Mouse (Mus musculus): ENCODE results near the gene Ppp1r10.
A peak's percentile ranks its signal among the peaks of the same experiment; 100 is the strongest.

Gene Ppp1r10

DNA sequence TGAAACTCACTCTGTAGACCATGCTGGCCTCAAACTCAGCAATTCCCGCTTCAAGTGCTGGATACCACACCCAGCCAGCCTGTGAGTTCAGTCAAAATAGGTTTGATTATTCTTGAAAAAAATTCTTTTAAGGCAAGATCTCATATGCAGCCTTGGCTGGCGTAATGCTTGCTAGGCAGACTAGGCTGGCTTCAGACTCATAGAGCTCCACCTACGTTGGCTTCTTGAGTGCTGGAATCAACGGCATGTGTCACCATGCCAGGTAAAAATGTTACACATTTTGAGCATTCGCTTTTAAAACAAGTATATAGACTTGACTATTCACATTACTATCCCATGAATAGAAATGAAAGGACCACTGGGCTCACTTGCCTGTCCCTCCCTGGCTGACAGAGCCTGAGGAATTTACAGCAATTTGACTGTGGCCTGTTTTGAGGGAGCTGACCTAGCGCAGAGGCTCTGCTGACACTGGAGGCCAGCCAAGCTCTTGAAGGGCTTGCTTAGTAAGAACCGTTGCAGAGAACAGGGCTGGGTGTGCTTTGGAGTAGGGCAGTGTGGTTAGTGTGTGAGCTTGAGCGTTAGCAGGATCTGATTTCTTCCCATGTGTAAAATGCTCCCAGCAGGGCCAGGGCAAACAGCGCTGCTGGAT lies 12.8 kb upstream of the Ppp1r10 start:
- peak; percentile 82 for DNase-seq

DNA sequence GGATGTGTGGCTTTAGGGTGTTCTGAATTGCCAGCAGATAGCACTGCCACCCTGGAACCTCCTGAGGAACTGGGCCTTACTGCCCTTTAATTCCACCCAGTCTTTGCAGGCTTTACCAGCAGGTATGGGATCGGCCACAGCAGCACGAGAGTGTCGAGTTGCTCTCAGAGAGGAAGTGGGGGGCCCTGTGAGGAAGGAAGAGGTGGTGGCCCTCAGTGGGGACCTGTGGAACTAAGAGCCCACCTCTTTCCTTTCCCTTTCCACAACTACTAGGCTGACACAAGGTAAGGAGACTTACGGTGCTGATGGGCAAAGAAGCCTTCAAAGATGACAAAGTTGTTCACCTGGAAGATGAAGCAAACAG lies 12.3 kb upstream of the Ppp1r10 start:
- DNase-seq: no peak

DNA sequence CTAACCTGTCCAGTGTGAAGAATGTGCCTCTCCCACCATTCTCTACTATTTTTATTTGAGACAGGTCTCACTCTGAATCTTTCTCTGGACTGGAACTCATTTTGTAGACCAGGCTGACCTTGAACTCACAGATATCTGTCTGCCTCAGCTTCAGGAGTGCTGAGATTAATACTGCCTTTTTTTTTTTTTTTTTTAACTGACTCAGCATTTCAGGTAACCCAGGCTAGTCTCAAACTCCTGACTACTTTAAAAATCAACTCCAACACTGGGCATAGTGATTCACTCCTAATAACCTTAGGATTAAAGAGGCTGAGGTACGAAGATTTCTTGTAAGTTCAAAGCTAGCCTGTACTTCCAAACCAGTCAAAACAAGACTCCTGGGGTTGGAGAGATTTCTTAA lies 10.6 kb upstream of the Ppp1r10 start:
- DNase-seq: no peak

DNA sequence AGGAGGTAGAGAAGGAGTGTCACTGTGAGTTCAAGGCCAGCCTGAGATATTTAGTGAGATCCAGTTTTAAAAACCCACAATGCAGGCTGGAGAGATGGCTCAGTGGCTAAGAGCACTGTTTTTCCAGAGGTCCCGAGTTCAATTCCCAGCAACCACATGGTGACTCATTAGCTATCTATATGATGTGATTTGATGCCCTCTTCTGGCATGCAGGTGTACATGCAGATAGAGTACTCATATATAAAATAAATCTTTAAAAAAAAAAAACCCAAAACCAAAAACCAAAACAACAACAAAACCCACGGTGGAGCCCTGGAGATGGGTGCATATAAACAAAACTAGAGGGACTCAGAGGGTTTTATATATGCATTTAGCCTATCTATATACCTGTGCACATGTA lies 8.6 kb upstream of the Ppp1r10 start:
- no peak for DNase-seq

DNA sequence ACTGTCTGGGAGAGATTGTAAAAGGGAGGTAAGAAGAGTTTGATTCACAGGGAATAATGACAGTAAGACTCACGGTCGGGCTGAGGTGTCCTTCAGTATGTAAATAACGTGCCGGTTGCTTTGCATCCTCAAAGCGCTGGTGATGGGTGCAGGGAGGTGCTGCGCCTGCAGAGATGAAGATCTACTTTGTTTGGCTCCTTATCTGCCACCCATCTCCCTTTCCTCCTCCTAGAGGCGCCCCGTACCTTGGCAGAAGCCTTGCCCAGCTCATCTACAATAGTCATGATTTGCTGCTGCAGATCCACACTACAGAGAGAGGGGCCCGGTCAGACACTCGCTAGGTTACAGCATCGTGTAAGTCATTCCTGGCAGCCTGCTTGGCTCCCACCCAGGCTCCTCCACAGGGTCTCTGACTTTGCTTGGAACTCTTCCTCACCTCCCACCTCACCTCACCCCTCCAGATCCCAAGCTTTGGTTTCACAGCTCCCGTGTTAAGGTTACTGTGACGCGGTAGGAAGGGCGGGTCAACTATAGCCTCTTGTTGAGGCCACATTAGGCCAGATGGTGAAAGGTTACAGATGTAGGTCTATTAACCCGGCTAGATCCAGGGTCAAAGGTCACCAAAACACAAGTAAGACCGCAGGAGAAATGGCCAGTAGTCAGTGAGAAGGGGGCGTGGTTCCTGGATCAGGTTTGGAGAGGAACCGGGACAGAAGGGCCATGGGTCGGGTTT lies 6.9 kb upstream of the Ppp1r10 start:
- peak; percentile 20 for DNase-seq

DNA sequence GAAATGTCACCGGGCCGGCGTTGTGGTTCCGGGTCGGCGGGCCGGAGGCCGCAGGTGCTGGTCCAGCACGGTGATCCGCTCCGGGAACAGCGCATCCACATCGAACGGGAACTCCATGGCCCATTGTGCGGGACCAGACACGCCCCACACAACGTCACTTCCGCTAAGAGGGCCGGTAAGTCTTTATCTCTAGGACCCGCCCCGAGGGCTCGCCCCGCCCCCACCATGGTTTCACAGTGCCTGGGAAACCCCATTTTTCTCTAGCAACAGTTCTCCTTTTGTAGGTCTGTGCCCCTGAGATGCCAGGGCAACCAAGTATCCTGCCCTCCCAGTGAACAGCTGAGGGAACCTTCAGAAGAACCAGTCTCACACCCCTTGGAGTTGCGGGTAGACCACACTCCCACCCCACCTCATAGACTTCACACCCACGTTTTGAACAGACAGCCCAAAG lies 6.3 kb upstream of the Ppp1r10 start, which contains the start of gene Atat1:
Atat1 (minus strand) TSS at position 157 of the 451 bp plus-strand sequence.
- DNase-seq: peak; percentile 96

DNA sequence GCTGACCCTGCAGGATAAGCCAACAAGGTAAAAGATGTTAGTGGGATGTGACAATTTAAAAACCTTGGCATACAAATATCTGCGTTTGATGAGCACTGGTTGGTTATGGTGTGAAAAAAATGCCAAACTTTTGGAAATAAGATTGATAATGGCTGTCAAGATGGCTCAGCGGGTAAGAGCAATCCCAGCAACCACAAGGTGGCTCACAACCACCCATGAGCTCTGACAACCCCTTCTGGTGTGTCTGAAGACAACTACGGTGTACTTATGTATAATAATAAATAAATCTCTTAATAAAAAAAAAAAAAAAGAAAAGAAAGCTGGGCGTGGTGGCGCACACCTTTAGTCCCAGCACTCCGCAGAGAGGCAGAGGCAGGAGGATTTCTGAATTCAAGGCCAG lies 1.3 kb upstream of the Ppp1r10 start:
- DNase-seq: no peak

DNA sequence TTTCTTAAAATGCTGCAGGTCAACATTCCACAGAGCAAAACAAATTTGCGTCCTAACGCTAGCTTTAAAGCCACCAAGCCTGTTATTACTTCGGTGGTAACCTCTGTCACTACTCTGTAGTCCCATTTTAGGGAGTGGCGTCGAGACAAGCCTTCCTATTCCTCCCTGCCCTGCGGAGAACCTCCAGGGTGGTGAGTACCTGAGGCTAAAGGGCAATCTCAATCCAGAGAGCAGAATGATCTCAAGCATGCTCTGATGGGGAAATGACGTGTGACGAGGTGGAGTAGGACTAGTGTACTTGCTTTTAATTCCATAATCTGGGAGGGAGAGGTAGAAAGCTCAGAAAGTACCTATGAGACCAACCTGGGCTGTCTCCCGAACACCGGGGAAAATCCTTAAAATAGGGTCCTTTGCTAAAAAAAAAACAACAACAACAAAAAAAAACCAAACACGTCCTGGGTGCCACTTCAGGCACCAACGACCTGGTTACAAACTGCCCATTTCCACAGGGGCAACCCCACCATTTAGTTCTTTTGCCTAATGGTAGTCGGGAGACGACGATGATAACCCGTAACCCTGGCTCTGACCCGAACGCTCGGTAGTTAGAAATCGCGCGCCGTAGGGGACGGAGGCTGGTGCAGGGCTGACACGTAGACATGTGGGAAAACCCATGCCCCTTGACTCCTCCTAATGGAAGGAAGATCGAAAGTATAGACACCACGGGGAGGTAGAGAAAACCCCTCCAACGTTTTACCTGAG lies 517 bp upstream of the Ppp1r10 start:
- peak; percentile 48 for DNase-seq

DNA sequence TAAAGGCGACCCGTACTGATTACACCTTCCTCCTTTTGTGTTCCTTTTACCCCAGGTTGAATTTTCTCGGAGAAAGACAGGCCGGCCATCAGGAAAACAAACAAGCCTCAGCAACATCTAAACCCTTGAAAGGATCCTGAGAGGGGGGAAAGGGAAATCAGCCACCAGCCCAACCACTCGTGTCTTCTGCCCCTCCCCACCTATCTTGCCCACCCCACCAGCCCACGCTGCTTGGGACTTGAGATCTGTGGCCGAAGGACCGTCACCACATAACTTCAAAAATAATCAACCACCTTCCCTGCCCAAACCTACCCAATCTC lies 869 bp downstream of the Ppp1r10 start:
- DNase-seq: peak; percentile 52

DNA sequence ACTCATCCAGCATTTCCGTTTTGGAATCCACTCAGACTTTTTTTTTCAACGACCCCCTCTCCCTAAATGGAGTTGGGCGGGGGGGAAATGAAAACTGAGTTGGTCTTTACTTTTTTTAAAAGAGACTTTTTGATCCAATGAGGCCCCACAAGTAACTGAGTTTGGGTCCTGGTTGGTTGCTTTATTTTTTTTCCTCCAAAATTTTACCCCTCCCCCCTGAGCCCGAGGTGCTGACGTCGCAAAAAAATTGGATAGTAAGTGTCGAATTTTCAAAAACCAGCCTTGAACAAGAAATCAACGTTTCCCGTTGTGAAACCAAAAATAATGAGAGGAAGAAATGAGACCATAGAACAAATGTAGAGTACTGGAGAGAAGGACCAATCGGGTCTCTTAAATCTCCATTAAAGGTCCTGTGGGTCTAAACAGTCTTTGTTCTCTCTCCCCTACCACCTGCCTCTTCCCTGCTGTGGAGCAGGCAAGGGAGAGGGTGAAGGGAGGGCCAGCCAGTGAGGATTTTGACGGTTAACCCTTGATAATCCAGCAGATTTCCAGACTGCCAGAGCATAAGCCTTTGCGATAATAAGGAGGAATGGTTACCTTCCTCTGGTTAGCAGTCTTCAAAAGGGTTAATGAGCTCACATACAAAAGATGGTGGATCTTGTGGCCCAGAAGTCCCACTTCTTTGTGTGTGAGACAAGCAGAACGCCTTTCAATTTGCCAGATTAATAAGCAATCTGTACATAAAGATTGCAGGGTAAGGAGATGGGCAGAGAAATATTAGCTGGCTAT lies 1.4 kb downstream of the Ppp1r10 start:
- DNase-seq: peak; percentile 50

DNA sequence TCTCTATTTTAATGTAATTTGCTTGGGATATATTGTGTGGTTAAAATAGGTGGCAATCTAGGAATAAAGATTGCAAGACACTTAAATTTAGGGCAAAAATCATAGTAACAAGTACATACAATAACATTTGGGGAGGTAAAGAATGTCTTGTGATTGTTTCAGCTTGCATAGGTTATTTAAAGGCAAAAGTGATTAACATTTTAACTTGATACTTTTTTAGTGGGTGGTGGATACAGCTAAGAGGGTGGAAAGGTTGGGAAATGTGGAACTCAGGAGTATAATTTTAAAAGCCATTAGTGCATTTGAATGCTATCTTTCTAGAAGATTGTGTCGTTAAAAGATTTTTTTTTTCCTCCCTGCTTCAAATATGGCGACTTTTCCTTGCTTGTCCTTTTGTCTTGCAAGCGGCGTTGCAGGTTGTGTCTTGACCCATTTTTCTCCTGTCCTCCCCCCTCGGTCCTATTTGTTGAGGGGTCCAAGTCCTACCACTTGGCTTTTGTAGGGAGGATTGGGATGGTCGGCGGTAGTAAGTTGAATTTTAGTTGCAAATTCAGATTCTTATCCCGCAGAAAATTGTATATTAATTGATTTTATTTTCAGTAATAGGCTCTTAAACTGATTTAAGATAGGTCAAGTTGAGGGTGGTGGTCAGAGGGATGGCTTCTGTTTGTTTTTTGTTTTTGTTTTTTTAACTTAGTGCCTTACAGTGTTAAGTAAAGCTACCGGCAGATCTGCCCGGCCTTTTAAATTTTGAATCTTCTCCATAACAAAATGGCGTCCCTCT lies 2.2 kb downstream of the Ppp1r10 start:
- peak; percentile 58 for DNase-seq

DNA sequence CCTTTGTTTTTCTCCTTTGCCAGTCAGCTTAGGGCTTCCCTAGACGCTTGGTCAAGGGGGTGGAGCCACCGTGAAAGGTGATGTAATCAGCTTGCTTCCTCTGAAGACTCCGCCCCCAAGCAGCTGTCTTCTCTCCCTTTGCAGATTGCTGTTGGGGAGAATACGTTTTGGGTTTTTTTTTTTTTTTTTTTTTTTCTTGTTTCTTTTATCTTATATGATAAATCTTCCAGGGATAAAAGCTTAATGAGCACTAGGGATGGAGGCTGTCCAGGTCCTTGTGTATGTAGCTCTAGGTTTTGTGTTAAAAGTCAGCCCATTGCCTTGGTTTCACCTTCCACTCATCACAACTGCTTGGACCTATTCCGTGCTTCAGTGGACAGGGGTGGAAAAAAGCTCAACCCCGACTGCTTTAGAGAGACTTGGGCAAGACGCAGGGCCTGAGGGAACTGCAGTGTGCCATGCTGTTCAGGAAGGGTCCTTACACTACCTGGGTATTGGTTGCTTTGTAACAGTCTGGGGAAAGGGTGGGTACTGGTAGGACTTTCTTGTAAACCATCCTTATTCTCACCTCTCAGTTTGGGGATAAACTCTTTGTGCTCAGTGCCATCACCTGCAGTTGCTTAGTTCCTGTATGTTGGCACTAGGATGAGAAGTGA lies 3.0 kb downstream of the Ppp1r10 start:
- DNase-seq: peak; percentile 97

DNA sequence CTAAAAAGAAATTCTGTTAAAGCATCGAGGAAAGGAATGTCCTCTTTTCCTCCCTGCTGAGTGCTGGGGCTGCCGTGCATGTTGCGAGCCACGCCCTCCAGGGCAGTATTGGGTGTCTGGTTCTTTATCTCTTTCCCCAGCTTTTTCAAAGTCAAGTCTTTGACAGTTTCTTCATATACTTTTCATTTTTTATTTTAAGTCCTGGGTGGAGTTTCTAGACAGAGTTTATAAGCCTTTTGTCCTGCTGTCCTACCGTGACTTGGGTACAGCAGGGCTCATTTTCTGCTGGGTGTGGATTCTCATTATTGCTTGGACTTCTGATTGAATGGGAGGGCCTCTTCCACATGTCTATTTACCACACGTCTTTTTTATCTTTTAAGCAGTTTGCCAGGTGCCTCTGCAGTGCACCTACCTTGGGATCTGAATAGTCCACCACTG lies 3.6 kb downstream of the Ppp1r10 start:
- DNase-seq: no peak

DNA sequence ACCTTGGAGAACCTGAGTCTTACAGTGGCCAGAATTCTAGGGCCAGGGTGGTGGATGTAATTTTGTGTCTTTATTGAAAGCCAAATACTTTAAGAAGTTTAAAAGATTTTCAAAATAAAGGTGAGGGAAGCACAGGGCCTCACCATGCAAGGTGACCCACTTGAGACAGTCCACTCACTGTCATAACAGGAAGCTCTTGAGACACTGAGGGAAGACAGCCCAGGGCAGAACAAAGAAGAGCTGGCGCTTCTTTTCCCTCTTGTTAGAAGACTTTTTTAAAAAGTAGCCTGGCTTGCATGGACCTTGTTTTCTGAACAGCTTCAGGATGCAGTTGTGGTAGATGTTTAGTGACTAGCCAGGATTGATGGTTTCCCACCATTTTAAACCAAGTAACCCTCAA lies 4.2 kb downstream of the Ppp1r10 start:
- peak; percentile 30 for DNase-seq

DNA sequence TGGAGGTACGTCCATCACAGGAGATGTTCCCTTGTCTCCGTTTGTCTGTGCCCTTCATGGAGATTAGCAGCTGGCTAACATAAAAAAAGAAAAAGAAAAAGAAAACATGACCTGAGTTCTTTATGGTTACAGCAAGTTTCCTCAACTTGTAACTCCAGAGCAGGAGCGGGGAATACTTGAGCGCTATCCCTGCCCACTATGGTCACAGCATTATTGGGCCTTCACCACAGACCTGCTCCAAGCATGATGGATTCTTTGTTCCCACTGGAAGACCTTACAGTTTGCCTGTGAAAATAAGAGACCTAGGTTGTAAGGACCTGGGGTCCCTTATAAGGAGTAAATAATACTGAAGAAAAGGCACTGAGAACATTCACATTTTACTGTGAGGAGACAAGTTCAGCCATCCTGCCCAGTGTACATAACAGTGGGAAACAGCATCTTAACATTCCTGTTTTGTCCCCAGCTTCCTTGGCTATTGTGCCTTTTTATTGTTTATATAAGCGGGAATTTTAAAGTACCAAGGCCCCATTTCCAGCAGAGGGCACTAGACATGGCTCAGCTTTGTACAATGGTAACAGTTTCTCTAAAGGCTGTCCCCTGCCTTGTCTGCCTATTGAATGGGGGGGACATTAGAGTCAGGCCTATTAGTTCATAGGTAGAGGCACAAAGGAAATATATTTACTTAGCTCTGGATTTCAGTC lies 4.8 kb downstream of the Ppp1r10 start:
- DNase-seq: peak; percentile 58

DNA sequence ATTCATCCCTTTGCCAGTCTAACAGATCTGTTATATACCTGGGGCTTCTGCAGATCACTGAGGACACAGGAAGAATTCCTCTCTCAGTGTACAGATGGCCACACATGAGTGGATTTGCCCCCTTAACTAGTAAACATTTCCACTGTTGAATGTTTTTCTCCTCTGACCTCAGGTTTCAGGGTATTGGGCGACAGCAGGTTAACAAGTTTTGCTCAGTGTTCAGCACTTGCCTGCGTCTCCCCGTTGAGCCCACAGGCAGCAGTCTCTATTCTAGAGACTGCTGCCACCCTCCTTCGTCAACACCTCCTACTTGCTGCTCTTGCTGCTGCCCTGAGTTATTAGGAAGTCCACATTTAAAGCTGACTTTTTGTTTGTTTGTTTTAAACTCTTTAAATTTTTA lies 5.5 kb downstream of the Ppp1r10 start:
- DNase-seq: no peak

DNA sequence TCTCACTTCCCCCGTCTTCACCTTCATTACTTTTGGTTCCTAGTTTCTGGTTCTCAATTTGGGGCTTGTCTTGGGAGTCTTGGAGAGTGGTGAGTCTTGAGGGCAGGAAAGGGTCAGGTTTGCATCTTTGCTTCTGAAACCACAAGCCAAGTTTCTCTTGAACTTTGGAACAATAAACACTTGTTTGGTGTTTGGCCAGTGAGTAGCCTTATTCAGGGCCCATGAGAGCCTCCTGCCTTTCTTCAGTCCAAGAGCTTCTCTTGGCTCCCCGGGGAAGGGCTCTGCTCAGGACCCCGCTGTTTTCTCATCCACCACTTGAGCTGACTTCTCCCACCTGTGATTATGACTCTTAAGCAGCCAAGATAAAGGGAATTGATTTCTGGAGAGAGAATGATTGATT lies 6.3 kb downstream of the Ppp1r10 start:
- peak; percentile 29 for DNase-seq

DNA sequence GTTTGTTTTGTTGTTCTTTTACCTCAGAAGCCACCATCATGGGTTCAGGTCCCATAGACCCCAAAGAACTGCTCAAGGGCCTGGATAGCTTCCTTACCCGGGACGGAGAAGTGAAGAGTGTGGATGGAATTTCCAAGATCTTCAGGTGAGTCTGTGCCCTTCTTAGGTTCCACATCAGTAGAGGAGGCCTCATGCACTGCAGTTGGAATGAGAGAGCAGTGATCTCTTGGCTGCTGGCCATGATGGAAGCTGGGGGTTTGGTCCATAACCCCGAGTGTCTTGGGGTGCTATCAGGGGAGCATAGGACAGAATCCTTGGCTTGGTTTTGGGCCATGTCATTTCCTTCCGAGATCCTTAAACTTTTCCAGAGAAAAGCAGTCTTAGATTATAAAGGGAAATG lies 7.0 kb downstream of the Ppp1r10 start:
- no peak for DNase-seq

DNA sequence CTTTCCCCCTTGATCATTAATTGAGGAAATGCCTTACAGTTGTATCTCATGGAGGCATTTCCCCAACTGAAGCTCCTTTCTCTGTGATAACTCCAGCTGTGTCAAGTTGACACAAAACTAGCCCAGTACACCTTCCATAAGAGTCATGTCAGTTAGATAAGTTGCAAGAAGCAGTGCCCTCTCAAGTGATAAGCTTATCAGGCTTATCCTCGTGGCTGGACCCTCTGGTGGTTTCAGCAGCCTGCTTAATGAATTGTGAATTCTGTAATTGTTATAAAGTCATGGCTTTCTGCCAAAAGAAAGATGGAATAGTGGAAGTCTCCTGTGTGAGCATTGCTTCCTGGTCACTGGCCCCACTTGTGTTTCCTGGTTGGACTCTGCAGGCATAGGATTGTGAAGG lies 11.2 kb downstream of the Ppp1r10 start:
- DNase-seq: no peak

DNA sequence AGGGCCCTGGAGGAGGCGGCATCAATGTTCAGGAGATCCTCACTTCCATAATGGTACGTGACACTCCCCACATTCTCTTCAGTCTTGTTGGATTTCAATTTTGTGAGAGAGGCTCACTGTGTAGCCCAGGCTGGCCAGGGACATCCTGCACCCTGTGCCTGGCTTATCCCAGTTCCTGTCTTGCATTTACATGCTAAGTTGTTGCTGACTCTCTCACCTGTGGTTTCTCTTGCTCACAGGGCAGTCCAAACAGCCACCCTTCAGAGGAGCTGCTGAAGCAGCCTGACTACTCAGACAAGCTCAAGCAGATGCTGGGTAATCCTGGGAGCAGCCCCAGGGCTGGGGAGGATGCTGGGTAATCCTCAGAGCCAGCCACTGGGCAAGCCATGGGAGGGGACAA lies 13.3 kb downstream of the Ppp1r10 start:
- no peak for DNase-seq

DNA sequence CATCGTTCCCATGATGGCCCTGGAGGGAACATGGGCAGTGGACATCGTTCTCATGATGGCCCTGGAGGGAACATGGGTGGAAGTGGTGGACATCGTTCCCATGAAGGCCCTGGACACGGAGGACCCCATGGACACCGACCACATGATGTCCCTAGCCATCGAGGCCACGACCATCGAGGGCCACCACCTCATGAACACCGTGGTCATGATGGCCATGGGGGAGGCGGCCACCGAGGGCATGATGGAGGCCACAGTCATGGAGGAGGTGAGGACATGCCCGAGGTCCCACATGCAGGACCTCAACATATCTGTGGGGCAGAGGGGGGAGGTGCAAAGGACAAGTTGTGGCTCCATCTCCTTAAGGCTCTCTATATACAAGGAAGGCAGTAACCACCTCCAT lies 14.4 kb downstream of the Ppp1r10 start:
- DNase-seq: no peak
